Mouse (Mus musculus): ENCODE measurements around the gene Slc37a2.

GRCm38 (mm10) chr9:37213060-37213738 is 42.3 kb downstream of the Slc37a2 start:
- TF ChIP-seq UBTF (IDR thresholded peaks at IDR 0.05; ENCODE audit: borderline replicate concordance, insufficient read depth, low read depth, low read length) (no peak), MAX (IDR thresholded peaks at IDR 0.05; ENCODE audit: low read length) (no peak), SIN3A (IDR thresholded peaks at IDR 0.05; ENCODE audit: low read length) (no peak), CTCF (IDR thresholded peaks at IDR 0.05 in 2 of 3, conservative IDR thresholded peaks at IDR 0.05 in 1 of 3; ENCODE audit: control insufficient read depth in 1 of 3, insufficient read depth in 1 of 3, low read depth in 2 of 3, low read length in 3 of 3, poor library complexity in 1 of 3, severe bottlenecking in 1 of 3) (no peak), POLR2A (IDR thresholded peaks at IDR 0.05; ENCODE audit: control insufficient read depth in 1 of 2, insufficient read depth in 1 of 2, low read depth in 1 of 2, low read length in 2 of 2, poor library complexity in 1 of 2) (no peak), JUND (IDR thresholded peaks at IDR 0.05; ENCODE audit: low read depth, low read length) (no peak), HCFC1 (IDR thresholded peaks at IDR 0.05; ENCODE audit: low read depth, low read length) (no peak), MXI1 (IDR thresholded peaks at IDR 0.05; ENCODE audit: low read depth, low read length) (no peak), ZMIZ1 (IDR thresholded peaks at IDR 0.05; ENCODE audit: low read depth, low read length) (no peak), CHD2 (IDR thresholded peaks at IDR 0.05; ENCODE audit: low read length) (no peak)
